Mouse (Mus musculus) thymus, adult 2 months (tissue): Measurements from ENCODE around the gene Creb5. TPM values are rescaled to one million over a fixed set of nuclear protein-coding genes. Genes with fewer than 3 reads are reported as not detected.

ENCODE experiments used
- DNase-seq: peaks from one replicate; pipeline ENCODE4 v3.0.0; 2021
- H3K27ac ChIP-seq: fragments of 200-500 bp; 2 replicates; pipeline ENCODE4 v1.5.1; 2012; ENCODE audit warnings: low read length, control low read depth; ENCODE audit not compliant: control insufficient read depth, insufficient read depth
- H3K27me3 ChIP-seq: fragments of 200-500 bp; 2 replicates; pipeline ENCODE4 v1.6.1; 2012; ENCODE audit warnings: mild to moderate bottlenecking, low read length, moderate library complexity, mixed read lengths; ENCODE audit not compliant: control insufficient read depth, insufficient read depth
- H3K36me3 ChIP-seq: fragments of 200-500 bp; 2 replicates; pipeline ENCODE4 v1.6.1; 2012; ENCODE audit warnings: mild to moderate bottlenecking, low read length, moderate library complexity; ENCODE audit not compliant: control insufficient read depth, insufficient read depth
- H3K4me1 ChIP-seq: fragments of 200-500 bp; replicated peaks from 2 replicates; pipeline ENCODE4 v1.6.1; 2012; ENCODE audit warnings: low read length; ENCODE audit not compliant: control insufficient read depth, insufficient read depth
- H3K4me3 ChIP-seq: fragments of 200-500 bp; 2 replicates; pipeline ENCODE4 v1.5.1; 2012; ENCODE audit warnings: mild to moderate bottlenecking, low read length, control low read depth, moderate library complexity; ENCODE audit not compliant: control insufficient read depth, insufficient read depth
- CTCF ChIP-seq: fragments of 200-500 bp; IDR thresholded peaks from 2 replicates; pipeline ENCODE4 v1.5.1; 2012; ENCODE audit warnings: mild to moderate bottlenecking, control low read depth, low read length, moderate library complexity, borderline replicate concordance; ENCODE audit not compliant: control insufficient read depth, poor library complexity, insufficient read depth; ENCODE audit errors: extremely low read depth
- POLR2A ChIP-seq: fragments of 200-500 bp; IDR thresholded peaks from 2 replicates; pipeline ENCODE4 v1.6.1; 2012; ENCODE audit warnings: mild to moderate bottlenecking, low read length, control low read depth, moderate library complexity; ENCODE audit not compliant: control insufficient read depth, poor library complexity, insufficient read depth; ENCODE audit errors: extremely low read depth
- WGBS: fragments of 180-500 bp; shearing (Covaris S2); methylation state at CpG from one replicate; pipeline ENCODE4 v1.1.7; 2018; 5-methylcytosine and 5-hydroxymethylcytosine counted together
- polyA plus RNA-seq: library from polyadenylated mRNA; depleted of rRNA; stranded (reverse); fragments of >200 nt; gene quantifications from 2 replicates; pipeline ENCODE4 v1.2.3, GENCODE M21; 2012

The Creb5 gene
- polyA plus RNA-seq, 1 experiment = 0.96 TPM

- 11% methylated on average over 9 of the region's 9 CpGs for WGBS
- H3K4me3 ChIP-seq = no peak overlapping the region
- H3K27me3 ChIP-seq = no peaks in the 10 kb centered on the region
- H3K4me1 ChIP-seq = no peaks in the 10 kb centered on the region
- no peak overlapping the region for H3K27ac ChIP-seq
- DNase-seq = no peak
- TF ChIP-seq CTCF (no peak), POLR2A (no peak)
- H3K36me3 ChIP-seq = no peaks in the 10 kb centered on the region
These were observed 426.1 kb downstream of the Creb5 start for GRCm38 (mm10) chr6:53713152-53713551.

- no peak overlapping the region for H3K4me3 ChIP-seq
- H3K27ac ChIP-seq = no peak overlapping the region
- 96% methylated on average over 9 of the region's 9 CpGs for WGBS
- no peaks in the 10 kb centered on the region for H3K4me1 ChIP-seq
- H3K27me3 ChIP-seq = no peaks in the 10 kb centered on the region
- TF ChIP-seq CTCF = no peak
- TF ChIP-seq POLR2A = no peak
- DNase-seq = no peak
- H3K36me3 ChIP-seq = no peaks in the 10 kb centered on the region
These were observed 427.8 kb downstream of the Creb5 start for GRCm38 (mm10) chr6:53714908-53715321.

GRCm38 (mm10) chr6:53716013-53716412 lies 428.9 kb downstream of the Creb5 start:
- H3K4me3 ChIP-seq = no peak overlapping the region
- no peak overlapping the region for H3K27ac ChIP-seq
- H3K36me3 ChIP-seq = no peaks in the 10 kb centered on the region
- no peak for DNase-seq
- H3K27me3 ChIP-seq = no peaks in the 10 kb centered on the region
- no peaks in the 10 kb centered on the region for H3K4me1 ChIP-seq
- 96% methylated on average over 9 of the region's 9 CpGs for WGBS
- TF ChIP-seq CTCF (no peak), POLR2A (no peak)

- H3K27ac ChIP-seq = no peak overlapping the region
- H3K4me3 ChIP-seq = no peak overlapping the region
- no peaks in the 10 kb centered on the region for H3K36me3 ChIP-seq
- no peaks in the 10 kb centered on the region for H3K27me3 ChIP-seq
- H3K4me1 ChIP-seq = no peaks in the 10 kb centered on the region
- DNase-seq = no peak
- no peak for TF ChIP-seq POLR2A
- WGBS = 95% methylated on average over 3 of the region's 3 CpGs
These were observed 432.9 kb downstream of the Creb5 start for GRCm38 (mm10) chr6:53720009-53720408.

- peak; percentile 91 for TF ChIP-seq CTCF
- no peak for TF ChIP-seq POLR2A
- Histone ChIP-seq H3K4me1 (no peaks in the 10 kb centered on the region), H3K4me3 (no peak overlapping the region), H3K27me3 (no peaks in the 10 kb centered on the region), H3K36me3 (no peaks in the 10 kb centered on the region), H3K27ac (no peak overlapping the region)
- 12% methylated on average over 9 of the region's 9 CpGs for whole genome bisulfite sequencing
- peak; percentile 65 for DNase-seq
These were observed 434.5 kb downstream of the Creb5 start for GRCm38 (mm10) chr6:53721595-53721994.

- Histone ChIP-seq H3K4me3 (no peak overlapping the region), H3K4me1 (no peaks in the 10 kb centered on the region), H3K27ac (no peak overlapping the region), H3K36me3 (no peaks in the 10 kb centered on the region), H3K27me3 (no peaks in the 10 kb centered on the region)
- 93% methylated on average over 4 of the region's 4 CpGs for WGBS
- no peak for TF ChIP-seq POLR2A
- no peak for TF ChIP-seq CTCF
- no peak for DNase-seq
These were observed 435.6 kb downstream of the Creb5 start for GRCm38 (mm10) chr6:53722694-53723093.

- TF ChIP-seq CTCF (no peak), POLR2A (no peak)
- Histone ChIP-seq H3K4me3 (no peak overlapping the region), H3K27ac (no peak overlapping the region), H3K36me3 (no peaks in the 10 kb centered on the region), H3K4me1 (no peaks in the 10 kb centered on the region), H3K27me3 (no peaks in the 10 kb centered on the region)
- DNase-seq = no peak
- WGBS = 91% methylated on average over 7 of the region's 7 CpGs
These were observed 443.4 kb downstream of the Creb5 start for GRCm38 (mm10) chr6:53730487-53730886.
